Mouse (Mus musculus): ENCODE measurements at regions not wholly inside any gene's neighbourhood (a gene's known extent, or its start where the extent isn't known, plus 50 kb on each side); places are given as distances from the start of the nearest gene placed in this dataset.

GRCm38 (mm10) chr9:42196552-42196951, 67.5 kb downstream of the Sc5d start:
- DNase-seq (ENCODE audit: low read depth, low spot score), result no peak

GRCm38 (mm10) chr9:42196110-42196509, 67.9 kb downstream of the Sc5d start:
- no peak for DNase-seq (ENCODE audit: low read depth, low spot score)

GRCm38 (mm10) chr9:42195651-42196050, 68.4 kb downstream of the Sc5d start:
- no peak for DNase-seq (ENCODE audit: low read depth, low spot score)

- no peak for DNase-seq (ENCODE audit: low read depth, low spot score)
These were observed 69.1 kb downstream of the Sc5d start for GRCm38 (mm10) chr9:42194939-42195338.

GRCm38 (mm10) chr9:42194176-42194575, 69.9 kb downstream of the Sc5d start:
- no peak for DNase-seq (ENCODE audit: low read depth, low spot score)

- no peak for DNase-seq (ENCODE audit: low read depth, low spot score)
These were observed 69.1 kb upstream of the Sorl1 start for GRCm38 (mm10) chr9:42192967-42193733.

GRCm38 (mm10) chr9:42187371-42188228, 63.5 kb upstream of the Sorl1 start:
- no peak for DNase-seq (ENCODE audit: low read depth, low spot score)

GRCm38 (mm10) chr9:42184104-42184635, 60.1 kb upstream of the Sorl1 start:
- DNase-seq (ENCODE audit: low read depth, low spot score), result no peak

GRCm38 (mm10) chr9:42183448-42183847, 59.4 kb upstream of the Sorl1 start:
- no peak for DNase-seq (ENCODE audit: low read depth, low spot score)

- DNase-seq (ENCODE audit: low read depth, low spot score), result no peak
These were observed 58.3 kb upstream of the Sorl1 start for GRCm38 (mm10) chr9:42182400-42182799.

GRCm38 (mm10) chr9:42180152-42180551, 56.1 kb upstream of the Sorl1 start:
- no peak for DNase-seq (ENCODE audit: low read depth, low spot score)

- DNase-seq (ENCODE audit: low read depth, low spot score), result peak; percentile 7
These were observed 54.8 kb upstream of the Sorl1 start for GRCm38 (mm10) chr9:42178759-42179377.

- no peak for DNase-seq (ENCODE audit: low read depth, low spot score)
These were observed 50.4 kb upstream of the Sorl1 start for GRCm38 (mm10) chr9:42174349-42174955.
